In genomic region chr2:102948481-102948857, GRCm38 (mm10) we compare ENCODE assay signal across 17 mouse cellular contexts. TPM values are rescaled to one million over a fixed set of nuclear protein-coding genes. Genes with fewer than 3 reads are reported as not detected.
DNase-seq lines count a peak whose midpoint lies in the region; ATAC-seq and TF ChIP-seq lines count a peak whose summit lies in the region.
"Had no signal": no experiment of that assay in that cellular context is flagged by ENCODE, and none has a peak within 500 bp of the region (broad histone marks: within the 10 kb centered on the region; RNA-seq: fewer than 3 reads in every experiment).

No protein-coding gene starts in this region.

- no peak overlapping the region for H3K9ac ChIP-seq in heart, embryonic 12.5 days
- H3K9ac ChIP-seq: embryonic facial prominence, embryonic 12.5 days; intestine, embryonic 15.5 days; midbrain, embryonic 13.5 days; neural tube, embryonic 15.5 days had no signal

- 0 out of 2 replicates have a peak, but pooled peaks cover 2% of the 10 kb centered on the region for H3K4me1 ChIP-seq in thymus, adult 2 months (replicated peaks; ENCODE audit: control insufficient read depth, insufficient read depth, low read length)
- H3K4me1 ChIP-seq in G1E (ENCODE audit: insufficient read depth, low read depth, low read length), result no peaks in the 10 kb centered on the region; the same call in 1 of the 2 replicates
- H3K4me1 ChIP-seq in heart, embryonic 12.5 days (replicated peaks), result peaks cover 19% of the 10 kb centered on the region
- H3K4me1 ChIP-seq: intestine, embryonic 15.5 days had no signal

- peak; percentile 9 for DNase-seq in thymus, adult 2 months
- DNase-seq in thymus, postnatal 4 days, result no peak
- DNase-seq in G1E (ENCODE audit: low spot score), result no peak
- peak; percentile 63 for DNase-seq in fibroblast of lung, adult 2 months (ENCODE audit: low read depth)
- DNase-seq in kidney, postnatal 25 days, result no peak
- DNase-seq in left cerebral cortex, postnatal 10 days (ENCODE audit: extremely low spot score in 1 of 2, low spot score in 2 of 2), result no peak
- DNase-seq: cerebellum, adult 8-10 months; kidney, postnatal 36 days; lung, adult 2 months; right cerebral cortex, postnatal 14 days had no signal

- intact Hi-C loops in left cerebral cortex, postnatal 10 days (cut with DNase I), result no loop called here

- no peaks in the 10 kb centered on the region for H3K36me3 ChIP-seq in thymus, adult 2 months (ENCODE audit: control insufficient read depth, insufficient read depth, low read length)
- no peaks in the 10 kb centered on the region for H3K36me3 ChIP-seq in G1E (replicated peaks)
- no peaks in the 10 kb centered on the region for H3K36me3 ChIP-seq in heart, embryonic 12.5 days
- H3K36me3 ChIP-seq: embryonic facial prominence, embryonic 12.5 days; intestine, embryonic 15.5 days; midbrain, embryonic 13.5 days; neural tube, embryonic 15.5 days had no signal

- no peak for TF ChIP-seq POLR2A in thymus, adult 2 months (IDR thresholded peaks at IDR 0.05; ENCODE audit: control insufficient read depth, extremely low read depth, insufficient read depth, low read length, poor library complexity)

- no peak overlapping the region for H3K4me2 ChIP-seq in heart, embryonic 12.5 days
- H3K4me2 ChIP-seq: embryonic facial prominence, embryonic 12.5 days; intestine, embryonic 15.5 days; midbrain, embryonic 13.5 days; neural tube, embryonic 15.5 days had no signal

- no peak overlapping the region for H3K27ac ChIP-seq in thymus, adult 2 months (ENCODE audit: control insufficient read depth, insufficient read depth, low read length)
- no peak overlapping the region for H3K27ac ChIP-seq in heart, embryonic 12.5 days (ENCODE audit: poor library complexity, severe bottlenecking)
- H3K27ac ChIP-seq: embryonic facial prominence, embryonic 12.5 days; intestine, embryonic 15.5 days; midbrain, embryonic 13.5 days; neural tube, embryonic 15.5 days had no signal

- TF ChIP-seq CTCF in thymus, adult 2 months (IDR thresholded peaks at IDR 0.05; ENCODE audit: borderline replicate concordance, control insufficient read depth, extremely low read depth, insufficient read depth, low read length, poor library complexity), result no peak
- no peak for TF ChIP-seq CTCF in G1E (IDR thresholded peaks at IDR 0.05; ENCODE audit: low read depth, low read length)

- 16% methylated on average over 4 of the region's 4 CpGs for WGBS in thymus, adult 2 months
- 42% methylated on average over 4 of the region's 4 CpGs for WGBS in heart, embryonic 12.5 days

- H3K4me3 ChIP-seq in thymus, adult 2 months (ENCODE audit: control insufficient read depth, insufficient read depth, low read length), result no peak overlapping the region
- H3K4me3 ChIP-seq in G1E (ENCODE audit: low read depth, low read length), result no peak overlapping the region
- no peak overlapping the region for H3K4me3 ChIP-seq in heart, embryonic 12.5 days
- H3K4me3 ChIP-seq: embryonic facial prominence, embryonic 12.5 days; intestine, embryonic 15.5 days; midbrain, embryonic 13.5 days; neural tube, embryonic 15.5 days had no signal

- ATAC-seq in G1E (ENCODE audit: extremely low read depth, insufficient number of reproducible peaks, low FRiP score, poor library complexity, severe bottlenecking), result 0 out of 2 replicates have a peak, but pooled peaks have one; percentile 22
- ATAC-seq in neutrophil, adult 5-6 weeks (ENCODE audit: extremely low read depth, insufficient number of reproducible peaks, low FRiP score, poor library complexity, severe bottlenecking), result peak; percentile 78
- no peak for ATAC-seq in heart, embryonic 12.5 days (ENCODE audit: insufficient number of reproducible peaks, low FRiP score)
- ATAC-seq: forebrain, embryonic 14.5 days; intestine, embryonic 15.5 days; midbrain, embryonic 13.5 days had no signal

- H3K27me3 ChIP-seq in thymus, adult 2 months (ENCODE audit: control insufficient read depth, insufficient read depth, low read length), result no peaks in the 10 kb centered on the region
- H3K27me3 ChIP-seq in G1E (ENCODE audit: insufficient read depth, low read length), result peaks cover 65% of the 10 kb centered on the region
- H3K27me3 ChIP-seq in heart, embryonic 12.5 days (replicated peaks), result no peaks in the 10 kb centered on the region
- H3K27me3 ChIP-seq: embryonic facial prominence, embryonic 12.5 days; intestine, embryonic 15.5 days; midbrain, embryonic 13.5 days; neural tube, embryonic 15.5 days had no signal

- H3K9me3 ChIP-seq in G1E (replicated peaks), result no peaks in the 10 kb centered on the region
- H3K9me3 ChIP-seq in heart, embryonic 12.5 days (replicated peaks), result no peaks in the 10 kb centered on the region
- H3K9me3 ChIP-seq: embryonic facial prominence, embryonic 12.5 days; intestine, embryonic 15.5 days; midbrain, embryonic 13.5 days; neural tube, embryonic 15.5 days had no signal

RNA-seq across cellular contexts. Expression of gene Cd44, which starts 47.0 kb away (rescaled TPM):
- 17.8 and 19.3 TPM in 2 replicates for polyA plus RNA-seq in thymus, adult 2 months (2012; rRNA removed)
- 79.2 and 80.0 TPM in 2 replicates for total RNA-seq in G1E (2014; fragmentation: Nextera tagmentation)
- total RNA-seq in G1E (2017), result 39.8 and 40.7 TPM in 2 replicates
- polyA plus RNA-seq in G1E (2012), result 2.9 and 5.5 TPM in 2 replicates
- total RNA-seq in neutrophil, adult 5-6 weeks (2017), result 533 and 558 TPM in 2 replicates
- polyA plus RNA-seq in heart, embryonic 12.5 days (2016; fragmentation: Nextera tagmentation; extraction: Ambion mirVana), result 29.9 and 30.2 TPM in 2 replicates
- total RNA-seq in left cerebral cortex, postnatal 10 days (2021), result 10 to 100 TPM; 10.8 to 13.1 TPM

Comparison
In these comparisons a context has a peak if more than half of its experiments do, and no peak if none do; other contexts are left out.
1. DNase-seq: peak in thymus, adult 2 months (single experiment) and fibroblast of lung, adult 2 months (single experiment); none in thymus, postnatal 4 days (single experiment), G1E (single experiment), kidney, postnatal 25 days (0 of 2) and left cerebral cortex, postnatal 10 days (0 of 2).